Mouse (Mus musculus) frontal cortex, adult (tissue): Measurements from ENCODE around the gene Cemip.
"Not testable (repeated sequence)": the region's sequence is repeated elsewhere in the genome, so short reads cannot be mapped to it uniquely, and the experiment has no call there.

Experiments
- ATAC-seq: cut with Nextera tagmentation; 2 replicates; pipeline ENCODE4 v1.9.2; 2017; ENCODE audit warnings: mild to moderate bottlenecking, moderate library complexity, mixed read lengths; ENCODE audit not compliant: low TSS enrichment

Cemip gene

DNA sequence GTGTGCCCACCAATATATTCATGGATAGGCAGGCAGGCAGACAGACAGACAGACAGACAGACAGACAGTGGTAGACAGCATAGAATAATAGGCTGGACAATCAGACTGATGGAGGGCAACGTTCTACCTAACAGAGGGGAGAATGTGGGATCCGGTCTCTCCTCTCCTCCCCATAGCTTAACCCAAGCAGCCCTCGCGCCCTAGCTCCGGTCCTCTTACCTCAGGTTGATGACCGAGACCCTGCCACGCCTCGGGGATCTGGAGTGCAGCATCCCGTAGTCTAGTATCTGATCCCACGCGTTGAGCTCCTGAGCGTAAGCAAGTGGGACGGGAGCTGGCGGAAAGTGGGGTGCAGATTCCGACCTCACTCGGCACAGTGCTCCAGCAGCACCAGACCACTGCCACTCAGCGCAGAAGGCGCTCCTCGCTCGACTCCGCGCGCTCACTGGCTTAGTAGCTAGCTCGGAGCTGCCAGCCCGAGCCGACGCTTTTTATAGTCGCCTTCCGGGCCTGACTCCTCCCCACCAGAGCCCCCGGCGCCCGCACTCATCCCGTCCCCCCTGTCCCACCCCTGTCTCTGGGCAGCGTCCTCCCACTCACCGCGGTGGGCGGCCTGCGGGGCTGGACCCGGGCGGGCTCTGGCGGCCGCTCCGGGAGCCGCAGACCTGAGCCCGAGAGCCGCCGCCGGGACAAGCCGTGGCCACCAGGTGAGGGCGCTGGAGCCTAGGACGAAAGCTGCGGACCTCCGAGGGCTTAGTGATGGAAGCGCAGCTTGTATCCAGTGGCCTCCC is at the start of gene Cemip:
Gene Cemip (minus strand): TSS at position 464 of the 791 bp plus-strand sequence.
- ATAC-seq = peak; percentile 81

GRCm38 (mm10) chr7:84132704-84133103 is 46.4 kb upstream of the Cemip start:
- no peak for ATAC-seq

DNA sequence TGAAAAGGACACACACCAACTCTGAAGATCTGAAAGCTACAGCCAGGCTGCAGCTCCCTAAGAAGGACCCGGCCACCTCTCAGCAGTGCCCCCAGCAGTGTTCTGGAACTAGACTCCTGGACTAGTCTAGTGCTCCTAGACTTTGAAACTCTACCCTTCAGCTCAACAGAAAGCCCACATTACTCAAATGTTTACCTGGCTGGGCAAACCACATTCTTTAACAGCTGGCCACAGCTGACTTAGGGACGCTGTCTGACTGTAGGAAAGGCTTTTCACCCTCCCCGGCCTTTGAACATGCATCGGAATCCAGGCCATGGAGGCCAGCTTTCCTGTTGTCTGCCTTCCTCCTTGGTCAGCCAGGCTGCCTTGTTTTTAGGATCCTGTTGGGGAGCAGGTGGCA is 45.4 kb upstream of the Cemip start:
- no peak for ATAC-seq

- peak; percentile 64 for ATAC-seq
Measured at GRCm38 (mm10) chr7:84128661-84129060, 42.4 kb upstream of the Cemip start.

DNA sequence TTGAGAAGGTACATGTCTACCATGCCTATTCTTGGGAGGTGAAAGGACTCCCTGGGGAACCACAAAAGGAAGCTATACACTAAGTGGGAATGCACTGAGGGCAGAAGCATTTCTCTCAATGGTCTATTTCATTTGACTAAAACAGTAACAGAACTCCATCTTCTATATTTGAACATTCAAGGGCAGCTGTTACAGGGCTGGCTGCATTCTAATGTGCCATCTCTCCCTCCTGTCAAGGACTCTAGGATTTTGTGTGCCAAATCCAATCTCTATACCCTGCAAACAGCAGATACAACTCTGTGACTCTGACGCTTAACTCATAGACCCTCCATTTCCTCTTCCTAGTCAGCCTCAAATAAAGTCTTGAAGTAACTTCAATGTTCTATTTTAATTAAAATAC is 39.4 kb upstream of the Cemip start:
- peak; percentile 72 for ATAC-seq

DNA sequence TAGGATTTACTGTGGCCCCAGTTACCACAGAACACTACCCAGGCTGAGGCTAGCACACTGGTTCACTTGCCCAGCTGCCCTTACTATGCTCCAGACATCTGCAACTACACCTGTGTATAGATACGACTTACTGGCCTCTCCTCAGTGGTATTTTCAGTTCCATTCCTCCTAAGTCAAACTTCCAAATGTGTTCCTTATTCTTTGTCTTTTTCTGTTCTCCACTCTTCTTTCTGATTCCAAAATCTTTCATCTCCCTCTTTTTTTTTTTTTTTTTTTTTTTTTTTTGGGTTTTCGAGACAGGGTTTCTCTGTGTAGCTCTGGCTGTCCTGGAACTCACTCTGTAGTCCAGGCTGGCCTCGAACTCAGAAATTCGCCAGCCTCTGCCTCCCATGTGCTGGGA is 37.3 kb upstream of the Cemip start:
- not testable (repeated sequence) for ATAC-seq

DNA sequence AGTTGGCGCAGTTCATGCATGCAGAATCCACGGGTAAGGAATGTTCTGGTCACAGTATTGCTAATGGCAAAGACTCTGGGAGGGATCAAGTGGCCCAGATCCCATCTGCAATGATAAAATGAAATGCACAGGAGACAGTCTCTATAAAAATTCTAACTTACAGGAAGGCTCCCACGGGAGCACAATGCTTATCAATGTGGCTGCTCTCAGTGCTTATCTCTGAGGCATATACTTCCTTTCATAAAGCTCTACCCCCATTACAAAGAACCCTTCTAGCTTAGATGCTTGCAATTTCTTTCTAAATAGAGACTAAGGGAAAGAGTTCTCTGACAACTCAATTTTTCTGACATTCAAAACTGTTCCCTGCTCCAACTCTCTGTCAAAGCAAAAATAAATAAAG is 35.5 kb upstream of the Cemip start:
- ATAC-seq = no peak

GRCm38 (mm10) chr7:84120142-84120760 is 33.9 kb upstream of the Cemip start:
- ATAC-seq = no peak

DNA sequence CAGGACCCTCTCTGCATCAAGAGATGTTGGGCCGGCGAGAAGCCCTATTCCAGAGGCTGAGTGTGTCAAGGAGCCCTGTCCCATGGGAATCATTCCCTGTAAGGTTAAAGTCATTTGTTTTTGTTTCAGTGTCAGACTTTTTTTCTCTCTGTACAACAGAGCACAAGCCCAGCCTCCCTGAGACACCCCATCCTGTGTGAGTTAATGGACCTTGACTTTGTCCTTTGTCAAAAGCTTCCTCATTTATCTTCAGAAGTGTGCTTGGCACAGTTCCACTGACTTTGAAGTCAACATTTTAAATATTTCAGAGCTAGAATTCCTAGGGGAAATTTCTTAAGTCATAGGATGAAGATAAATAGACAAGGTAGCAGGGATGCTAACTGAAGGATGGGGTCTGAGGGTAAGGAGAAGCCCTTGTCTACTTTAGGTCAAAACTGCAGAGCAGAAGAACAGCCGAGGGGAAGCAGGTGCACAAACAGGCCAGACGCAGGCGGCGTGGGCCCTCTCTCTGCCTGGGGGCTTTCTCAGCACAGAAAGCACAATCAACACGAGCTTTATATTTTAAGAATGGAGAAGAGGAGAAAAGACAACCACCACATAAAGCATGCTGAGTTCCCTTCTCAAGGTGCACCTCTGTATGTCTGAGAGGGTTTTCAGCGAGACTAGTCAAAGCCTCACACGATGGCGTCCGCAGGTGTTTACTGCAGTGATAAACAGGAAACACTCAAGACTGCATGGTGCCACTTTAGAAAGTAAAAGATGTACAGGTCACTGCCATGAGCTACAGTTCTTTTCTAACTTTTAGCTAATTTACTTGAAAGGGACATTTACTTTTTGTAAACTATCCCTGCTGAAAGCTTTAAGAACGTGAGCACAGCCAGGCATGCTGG is 33.2 kb upstream of the Cemip start:
- ATAC-seq = no peak

DNA sequence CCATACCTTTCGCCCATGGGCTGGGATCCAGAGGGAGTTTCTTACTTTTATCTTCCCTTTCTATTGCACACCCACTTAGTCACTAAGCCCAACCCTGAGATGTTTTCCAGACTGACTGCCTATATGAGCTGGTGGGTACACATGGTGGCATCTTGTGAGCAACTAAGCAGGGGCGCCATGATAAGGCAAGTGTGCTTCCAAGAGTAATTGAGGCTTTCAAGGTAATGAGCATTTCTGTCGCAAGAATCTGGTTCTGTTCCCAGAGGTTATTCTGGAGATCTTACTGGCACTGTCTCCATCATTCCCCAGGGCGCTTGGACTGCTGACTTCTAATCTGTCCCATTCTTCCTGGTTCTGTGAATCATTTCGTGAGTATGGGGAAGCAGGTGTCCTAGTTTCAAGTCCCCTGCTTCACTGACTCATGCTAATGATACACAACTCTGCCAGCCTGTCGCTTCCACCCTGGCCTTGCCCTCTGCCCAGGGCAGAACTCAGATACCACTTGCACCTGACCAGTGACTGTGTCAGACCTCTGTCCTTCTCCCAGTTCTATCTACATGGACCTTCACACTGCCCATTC is 31.3 kb upstream of the Cemip start:
- no peak for ATAC-seq

GRCm38 (mm10) chr7:84116621-84117542 is 30.6 kb upstream of the Cemip start:
- ATAC-seq = no peak

DNA sequence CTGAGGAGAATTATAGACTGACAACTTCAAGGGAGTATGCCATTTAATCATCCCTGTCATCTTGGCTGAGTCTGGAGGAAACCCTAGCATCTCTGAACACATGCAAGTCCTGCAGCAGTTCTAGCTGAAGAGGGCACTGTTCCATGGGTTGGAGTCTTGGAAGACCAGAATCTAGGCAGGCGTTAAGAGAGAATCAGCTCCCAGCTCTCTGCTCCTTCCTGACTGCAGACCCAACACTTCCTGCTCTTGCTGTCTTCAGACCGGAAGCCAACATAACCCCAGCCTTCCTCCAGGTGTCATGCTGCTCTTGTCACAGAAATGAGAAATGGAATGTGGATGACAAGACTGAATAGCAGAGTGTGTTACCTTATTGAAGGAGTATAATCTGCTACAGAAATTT is 29.1 kb upstream of the Cemip start:
- 0 out of 2 replicates have a peak, but pooled peaks have one; percentile 56 for ATAC-seq

- ATAC-seq = no peak
Measured at GRCm38 (mm10) chr7:84114775-84115174, 28.5 kb upstream of the Cemip start.

DNA sequence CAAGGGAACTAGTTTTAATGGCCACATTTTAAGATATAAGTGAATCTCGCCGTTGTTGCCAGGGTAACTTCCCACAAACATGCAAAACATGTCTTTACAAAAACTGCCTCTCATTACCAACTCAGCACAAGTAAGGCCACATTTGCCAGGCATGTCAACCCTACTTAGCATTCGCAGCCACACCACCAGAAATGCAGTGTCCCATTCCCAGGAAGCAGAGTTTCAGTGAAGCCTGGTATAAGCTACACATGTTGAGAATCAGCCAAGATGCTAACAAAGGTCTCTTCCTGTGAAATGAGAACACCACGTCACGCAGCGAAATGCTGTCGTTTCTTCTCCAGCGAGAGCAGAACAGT is 26.7 kb upstream of the Cemip start:
- ATAC-seq = no peak

- no peak for ATAC-seq
Measured at GRCm38 (mm10) chr7:84112351-84113034, 26.2 kb upstream of the Cemip start.

DNA sequence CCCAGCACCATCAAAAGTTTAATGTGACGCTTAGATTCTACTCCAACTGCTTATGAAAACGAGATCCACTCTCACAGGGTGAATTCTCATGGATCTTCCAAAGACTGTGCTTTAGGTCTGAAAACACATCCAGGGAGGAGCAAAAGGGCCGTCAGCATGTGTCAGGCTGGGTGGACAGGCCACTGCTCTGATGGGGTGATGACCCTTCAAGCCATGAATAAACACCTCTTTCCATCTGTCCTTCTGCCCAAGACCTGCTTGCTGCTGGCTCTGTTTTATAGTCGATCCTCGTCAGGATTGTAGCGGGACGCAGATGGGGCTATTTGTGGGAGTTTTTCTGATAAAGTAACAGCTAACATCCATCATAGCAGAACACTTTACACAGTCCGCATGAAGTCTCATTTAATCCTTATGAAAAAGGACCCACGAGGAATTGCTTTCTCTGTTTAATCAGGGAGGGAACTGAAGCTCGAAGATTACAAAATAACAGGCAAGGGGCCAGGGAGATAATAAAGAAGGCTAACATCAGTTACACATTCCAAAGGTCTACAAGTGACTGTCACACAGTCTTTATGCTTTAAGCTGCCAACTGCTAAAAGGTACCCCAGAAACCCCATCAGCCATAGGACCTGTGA is 25.5 kb upstream of the Cemip start:
- no peak for ATAC-seq

DNA sequence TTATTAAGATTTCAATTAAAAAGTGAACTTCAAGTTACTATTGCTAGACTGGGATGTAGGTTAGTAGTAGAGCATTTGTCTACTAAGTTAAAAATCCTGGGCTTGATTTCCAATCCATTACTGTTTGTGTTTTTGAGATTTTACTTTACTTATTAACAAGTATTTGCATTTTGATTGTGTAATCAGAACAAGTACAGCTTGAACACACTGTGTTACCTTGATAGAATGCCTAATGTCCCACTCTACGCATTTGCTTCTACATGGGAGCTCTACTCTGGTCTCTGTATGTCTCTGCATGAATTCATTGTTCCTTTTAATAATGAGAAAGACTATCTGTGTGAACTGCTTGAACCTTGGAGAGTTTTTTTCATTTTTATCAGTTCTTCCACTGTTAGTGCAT is 20.6 kb upstream of the Cemip start:
- ATAC-seq = no peak

DNA sequence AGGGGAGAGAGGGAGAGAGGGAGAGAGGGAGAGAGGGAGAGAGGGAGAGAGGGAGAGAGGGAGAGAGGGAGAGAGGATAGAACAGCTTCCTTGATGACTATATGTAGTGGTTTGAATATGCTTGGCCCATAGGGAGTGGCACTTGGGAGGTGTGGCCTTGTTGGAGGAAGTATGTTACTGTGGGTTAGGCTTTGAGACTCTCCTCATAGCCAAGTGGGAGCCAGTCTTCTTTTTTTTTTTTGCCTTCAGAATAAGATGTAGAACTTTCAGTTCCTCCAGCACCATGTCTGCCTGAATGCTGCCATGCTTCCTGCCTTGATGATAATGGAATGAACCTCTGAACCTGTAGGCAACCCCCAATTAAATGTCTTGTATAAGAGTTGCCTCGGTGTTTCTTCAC is 16.3 kb upstream of the Cemip start:
- no peak for ATAC-seq

- no peak for ATAC-seq
Measured at GRCm38 (mm10) chr7:84100672-84101071, 14.4 kb upstream of the Cemip start.

- ATAC-seq = no peak
Measured at GRCm38 (mm10) chr7:84098098-84098497, 11.8 kb upstream of the Cemip start.
